Mouse (Mus musculus) kidney, postnatal 10 days (tissue): ENCODE measurements at regions not wholly inside any gene's neighbourhood (a gene's known extent, or its start where the extent isn't known, plus 50 kb on each side); places are given as distances from the start of the nearest gene placed in this dataset.
A peak's percentile ranks its signal among the peaks of the same experiment; 100 is the strongest.

Source experiments
- DNase-seq: peaks from one replicate; pipeline ENCODE4 v3.0.0; 2021; ENCODE audit warnings: mixed read lengths

DNA sequence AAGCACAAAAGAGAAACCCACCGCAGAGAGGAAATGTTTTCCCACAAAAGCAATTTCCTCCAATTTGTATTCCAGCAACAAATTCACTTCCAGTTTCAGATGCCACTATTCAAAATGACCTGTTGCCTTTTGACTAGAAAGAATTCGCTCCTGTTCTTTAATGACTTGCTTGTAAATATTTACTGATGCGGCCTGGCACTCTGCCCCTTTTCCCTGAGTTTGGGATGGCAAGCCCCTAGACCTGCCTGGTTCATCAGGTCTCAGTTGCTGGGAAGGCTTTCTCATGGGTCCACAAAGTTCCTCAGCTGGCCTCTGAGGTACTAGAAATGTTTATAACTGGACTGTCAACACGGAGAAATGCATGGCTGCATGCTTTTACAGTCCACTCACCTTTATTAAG lies 161.7 kb upstream of the Phactr1 start:
- DNase-seq = peak; percentile 14

DNA sequence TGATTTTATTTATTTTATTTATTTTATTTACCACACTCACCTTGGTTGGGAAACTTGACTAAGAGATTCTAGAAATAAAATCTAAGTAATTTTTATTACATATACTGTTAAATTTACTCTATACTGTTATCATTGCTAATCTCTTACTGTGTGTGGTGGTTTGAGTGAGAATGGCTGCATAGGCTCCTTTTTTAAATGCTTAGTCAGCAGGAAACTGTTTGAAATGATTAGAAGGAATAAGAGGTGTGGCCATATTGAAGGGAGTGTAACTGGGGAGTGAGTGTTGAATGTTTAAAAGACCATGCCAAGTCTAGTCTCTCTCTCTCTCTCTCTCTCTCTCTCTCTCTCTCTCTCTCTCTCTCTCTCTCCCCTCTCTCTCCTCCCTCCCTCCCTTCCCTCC lies 157.9 kb upstream of the Phactr1 start:
- no peak for DNase-seq

DNA sequence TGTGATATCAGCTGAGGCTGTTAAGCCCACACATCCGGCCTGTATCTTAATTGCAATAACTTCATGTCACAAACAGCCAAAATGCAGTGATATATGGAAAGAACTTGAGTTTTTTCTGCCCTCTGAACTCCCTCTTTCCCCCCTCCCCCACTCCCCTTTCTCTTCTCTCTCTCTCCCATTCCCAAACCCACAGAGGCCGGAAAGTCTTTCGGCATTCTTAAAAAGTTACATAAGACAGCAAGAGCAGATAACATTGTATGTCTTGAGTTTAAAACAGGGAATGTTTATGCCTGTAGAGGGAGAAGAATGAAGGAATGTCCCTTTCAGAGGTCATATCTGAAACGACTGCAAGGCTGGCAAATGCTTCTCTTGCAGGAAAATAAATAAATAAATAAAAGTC lies 154.3 kb upstream of the Phactr1 start:
- peak; percentile 29 for DNase-seq

DNA sequence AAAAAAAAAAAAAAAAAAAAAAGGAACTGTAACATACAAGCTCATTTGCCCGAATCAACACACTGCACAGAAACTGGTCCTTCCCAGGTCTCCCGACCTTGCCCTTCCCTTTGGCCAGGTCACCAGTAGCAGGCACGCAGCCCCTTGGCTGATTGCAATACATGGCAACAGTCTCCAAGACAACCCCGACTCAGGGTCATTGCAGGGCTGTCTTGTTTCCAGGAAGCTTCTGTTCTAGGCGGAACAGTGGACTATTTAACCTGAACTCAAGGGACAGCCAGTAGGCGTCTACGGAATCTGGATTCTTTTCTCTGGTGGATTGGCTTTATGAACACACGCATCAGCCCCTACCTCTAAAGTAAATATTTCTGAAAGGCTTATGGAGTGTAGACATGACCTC lies 153.5 kb upstream of the Phactr1 start:
- peak; percentile 58 for DNase-seq

DNA sequence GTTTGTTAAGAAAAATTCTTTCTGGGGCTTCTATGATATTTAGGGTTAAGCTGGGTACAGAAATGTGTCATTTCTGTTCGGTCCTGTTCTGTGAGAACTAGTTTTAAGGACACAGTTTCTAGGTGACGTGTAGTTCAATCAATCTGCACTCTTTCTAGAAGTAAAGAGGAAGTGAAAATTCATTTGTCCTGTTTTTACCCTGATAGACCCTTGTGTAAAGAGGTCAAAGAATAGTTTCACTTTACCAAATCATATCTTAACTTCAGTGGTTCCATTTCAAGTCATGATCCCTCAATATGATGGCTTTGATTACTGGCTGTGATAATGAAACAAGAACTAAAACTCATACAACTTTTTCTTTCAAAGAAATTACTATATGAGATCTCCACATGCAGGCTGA lies 152.3 kb upstream of the Phactr1 start:
- no peak for DNase-seq

DNA sequence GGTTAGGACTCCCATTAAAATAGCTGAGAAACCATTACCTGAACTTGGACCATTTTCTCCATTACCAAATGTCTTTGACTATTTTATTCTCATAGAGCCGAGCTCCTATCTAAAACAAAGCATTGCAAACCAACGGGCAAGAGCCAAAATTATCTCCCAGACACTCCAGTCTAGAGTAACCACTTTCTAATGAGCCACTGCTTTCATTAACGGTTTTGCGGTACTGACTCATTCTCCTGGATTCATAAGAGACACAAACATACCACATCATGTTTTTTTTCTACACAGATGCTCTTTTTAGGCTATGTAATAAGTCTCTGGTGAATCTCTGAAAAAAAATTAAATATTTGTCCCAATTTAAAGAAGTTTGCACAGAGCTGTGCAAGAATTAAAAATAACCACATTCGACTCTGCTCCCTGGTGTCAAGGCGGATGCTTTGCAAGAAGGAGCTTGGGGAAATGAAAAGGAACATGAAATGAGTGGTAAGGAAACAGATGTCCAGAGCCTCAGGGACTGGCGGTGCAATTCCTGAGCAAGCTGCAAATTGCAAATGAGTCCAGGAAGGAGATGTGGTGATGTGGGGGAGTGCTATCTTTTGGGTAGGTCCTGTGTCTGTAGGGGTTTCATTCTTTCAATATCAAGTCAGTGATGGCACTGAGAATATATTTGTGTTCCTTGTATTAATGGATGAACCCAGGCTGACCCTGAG lies 143.8 kb upstream of the Phactr1 start:
- DNase-seq = no peak

DNA sequence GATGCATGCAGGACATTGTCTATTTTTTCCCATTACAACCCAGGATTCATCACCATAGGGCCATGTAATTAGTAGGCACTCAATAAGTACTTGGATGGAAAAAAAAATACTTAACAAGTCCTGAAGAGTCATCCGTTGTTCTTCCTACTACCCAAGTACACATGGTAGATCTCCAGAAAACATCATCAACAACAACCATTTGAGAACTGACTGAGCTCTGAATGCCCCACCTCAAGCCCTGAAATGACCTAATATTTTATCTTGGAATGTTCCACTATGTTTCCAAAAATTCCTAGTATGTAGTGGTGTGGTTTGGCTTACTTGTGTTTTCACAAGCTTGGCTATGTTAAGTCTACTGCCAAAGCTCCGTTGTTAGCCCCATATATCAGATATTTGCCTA lies 142.4 kb upstream of the Phactr1 start:
- DNase-seq = no peak

DNA sequence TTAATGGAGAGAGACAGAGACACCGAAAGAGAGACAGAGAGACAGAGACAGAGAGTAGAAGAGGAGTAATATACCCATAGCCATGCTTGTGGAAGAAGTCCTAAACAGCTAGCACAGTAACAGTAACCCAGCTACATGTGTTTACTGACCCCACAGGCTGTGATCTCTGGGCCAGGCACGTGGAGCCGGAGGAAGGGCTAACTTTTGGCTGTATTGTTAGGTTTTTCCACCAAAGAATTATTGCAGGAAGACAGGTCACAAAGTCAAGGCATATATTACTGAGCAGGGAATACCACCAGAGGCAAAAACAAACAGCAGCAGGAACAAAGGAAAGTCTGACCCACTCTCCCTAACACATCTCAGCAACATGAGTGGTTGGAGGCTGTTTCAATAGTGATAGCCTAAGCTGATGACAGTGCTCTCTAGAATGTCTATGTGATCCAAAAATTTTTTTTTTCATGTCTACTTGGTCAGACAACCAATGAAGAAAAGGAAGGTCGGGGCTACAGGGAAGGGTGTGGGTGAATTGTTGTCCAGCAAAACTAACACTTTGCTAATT lies 135.8 kb upstream of the Phactr1 start:
- DNase-seq = peak; percentile 53

DNA sequence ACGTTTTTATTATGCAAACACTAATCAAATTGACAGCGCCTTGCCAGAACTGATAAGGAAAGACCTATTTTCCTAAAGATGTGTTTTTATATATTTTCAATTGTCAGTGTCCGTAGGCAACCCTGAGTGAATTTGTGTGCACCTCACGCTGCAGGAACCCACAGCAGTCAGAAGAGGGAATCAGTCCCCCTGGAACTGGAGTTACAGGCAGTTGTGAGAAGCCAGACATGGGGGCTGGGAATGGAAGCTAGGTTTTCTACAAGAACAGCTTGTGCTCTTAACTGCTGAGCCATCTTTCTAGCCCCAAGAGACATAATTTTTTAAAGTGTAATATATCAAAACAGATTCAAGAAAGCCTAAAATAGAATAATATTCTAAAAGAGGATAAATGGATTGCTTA lies 134.0 kb upstream of the Phactr1 start:
- no peak for DNase-seq

DNA sequence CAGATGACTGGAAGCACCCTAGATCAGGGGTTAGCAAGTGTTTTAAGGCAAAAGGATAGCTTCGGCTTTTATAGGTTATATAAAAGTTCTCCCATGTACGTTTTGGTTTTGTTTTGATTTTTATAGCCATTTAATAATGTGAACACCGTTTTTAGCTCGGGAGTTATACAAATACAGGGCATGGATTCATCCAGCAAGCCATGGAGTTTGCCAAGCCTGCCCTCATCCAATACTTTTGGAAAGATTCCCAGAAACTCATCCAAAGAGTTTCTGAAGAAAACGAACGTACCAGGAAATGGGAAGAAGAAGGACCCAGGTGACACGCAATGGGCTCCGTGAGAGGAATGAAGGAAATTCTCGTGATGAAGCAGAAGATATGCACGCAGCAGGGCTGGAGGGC lies 133.6 kb upstream of the Phactr1 start:
- no peak for DNase-seq

DNA sequence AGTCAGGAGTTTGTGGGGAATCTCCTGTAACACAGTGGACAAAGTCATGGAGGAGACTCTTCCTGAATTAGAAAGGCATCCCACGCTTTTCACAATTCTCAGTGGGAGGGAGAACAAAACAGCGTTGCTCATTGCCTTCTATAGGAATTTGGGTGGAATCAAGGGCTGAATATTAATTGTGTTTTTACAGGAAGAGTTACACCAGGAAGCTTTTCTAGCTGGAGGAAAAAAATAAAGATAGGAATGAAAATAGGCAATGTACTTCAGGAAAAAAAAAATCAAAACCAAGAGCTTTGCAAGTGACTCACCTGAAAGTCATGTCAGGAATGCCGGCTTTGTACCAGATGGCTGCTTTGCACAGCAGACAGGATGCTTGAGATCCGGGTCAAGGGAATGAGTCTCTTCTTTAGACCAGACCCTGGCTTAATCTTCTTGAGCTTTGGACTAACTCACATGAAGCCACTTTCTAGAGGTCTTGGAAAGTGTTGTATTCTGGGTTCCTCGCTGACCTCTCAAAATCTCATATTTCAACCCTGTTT lies 131.3 kb upstream of the Phactr1 start:
- DNase-seq = peak; percentile 46

DNA sequence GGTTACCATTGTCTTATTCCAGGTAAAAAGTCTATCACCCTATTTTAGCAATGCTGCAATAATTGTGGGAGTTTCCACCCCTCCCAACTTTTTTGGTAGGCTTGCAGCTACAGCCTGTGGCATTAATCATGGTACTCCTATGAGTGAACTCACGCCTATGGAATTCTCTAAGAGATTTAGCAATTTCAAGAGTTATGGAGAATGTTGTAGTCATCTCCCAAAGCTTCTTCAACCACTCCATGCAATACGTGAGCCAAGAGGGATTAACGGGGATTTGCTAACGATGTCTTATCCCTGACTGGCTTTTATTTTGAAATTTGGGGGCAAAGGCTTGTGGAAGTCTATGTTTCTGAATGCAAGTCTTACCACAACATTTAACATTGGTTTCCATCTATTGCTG lies 125.5 kb upstream of the Phactr1 start:
- DNase-seq = no peak

DNA sequence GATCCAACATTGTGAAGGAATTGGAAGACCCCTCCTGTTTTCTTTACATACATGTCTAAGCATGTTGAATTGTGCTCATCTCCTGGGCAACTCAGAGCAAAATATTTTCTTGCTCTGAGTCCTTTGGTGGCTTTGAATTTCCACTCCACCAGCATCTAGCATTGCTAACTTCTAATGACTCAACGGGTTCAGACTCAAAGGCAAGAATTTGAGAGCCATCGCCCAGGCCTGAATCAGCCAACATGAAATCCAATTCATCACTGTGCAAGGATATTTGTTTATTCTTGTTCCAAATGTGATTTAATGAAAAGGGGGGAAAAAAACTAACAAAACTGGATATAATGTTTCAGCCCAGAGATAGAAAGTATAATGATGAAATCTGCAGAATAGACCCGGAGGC lies 121.9 kb upstream of the Phactr1 start:
- no peak for DNase-seq

DNA sequence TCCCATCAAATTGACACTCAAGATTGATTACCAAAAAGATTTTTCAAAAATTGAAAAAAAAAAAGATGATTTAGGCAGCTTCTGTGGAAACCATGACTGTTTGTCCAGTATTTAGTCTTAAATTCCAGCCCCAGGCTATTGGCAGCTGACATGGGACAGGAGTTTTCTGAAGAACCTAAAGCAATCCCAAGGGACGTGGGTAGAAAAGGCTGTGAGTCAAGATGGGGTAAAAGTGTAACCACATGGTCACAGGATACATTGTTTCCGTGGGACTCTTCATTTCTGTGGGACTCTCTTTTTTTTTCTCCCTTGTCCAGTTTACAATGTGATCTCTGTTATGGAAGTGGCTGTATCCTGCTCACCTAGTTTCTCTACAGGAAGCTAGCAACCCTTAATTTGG lies 119.0 kb upstream of the Phactr1 start:
- DNase-seq = no peak

DNA sequence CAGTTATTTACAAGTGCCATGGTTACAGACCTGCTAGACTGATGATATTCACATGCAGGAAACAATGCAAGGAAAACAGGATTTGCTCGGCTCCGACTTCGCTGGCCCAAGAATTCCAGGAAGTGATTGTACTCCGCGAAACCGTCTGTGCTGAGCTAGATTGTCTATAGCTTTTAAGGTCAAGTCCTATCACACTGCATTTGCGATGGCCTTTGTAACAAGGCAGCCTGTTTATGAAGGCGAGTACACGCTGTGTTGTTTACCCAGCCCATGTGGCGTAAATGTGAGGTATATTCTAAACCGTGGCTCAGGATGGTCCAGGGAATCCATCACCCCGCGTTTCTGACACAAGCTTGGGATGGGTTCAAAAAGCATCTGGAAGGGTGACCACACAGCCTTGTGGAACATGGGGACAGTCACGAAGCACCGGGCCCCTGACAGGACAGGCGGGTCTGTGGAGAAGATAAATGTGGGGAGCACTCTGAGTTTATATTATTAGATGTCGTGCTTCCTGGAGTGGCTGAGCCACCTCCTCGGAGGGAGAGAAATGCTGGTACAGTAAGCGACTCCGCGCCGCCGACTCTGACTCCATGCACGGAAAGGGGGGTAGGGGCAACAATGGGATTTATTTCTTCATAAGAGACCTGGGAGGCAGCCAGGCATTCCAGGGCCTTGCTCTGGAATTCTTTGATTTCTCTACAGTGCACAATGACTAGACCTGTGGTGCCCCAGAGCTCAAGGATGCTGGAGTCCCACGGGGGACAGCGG lies 114.9 kb upstream of the Phactr1 start:
- DNase-seq = peak; percentile 57

DNA sequence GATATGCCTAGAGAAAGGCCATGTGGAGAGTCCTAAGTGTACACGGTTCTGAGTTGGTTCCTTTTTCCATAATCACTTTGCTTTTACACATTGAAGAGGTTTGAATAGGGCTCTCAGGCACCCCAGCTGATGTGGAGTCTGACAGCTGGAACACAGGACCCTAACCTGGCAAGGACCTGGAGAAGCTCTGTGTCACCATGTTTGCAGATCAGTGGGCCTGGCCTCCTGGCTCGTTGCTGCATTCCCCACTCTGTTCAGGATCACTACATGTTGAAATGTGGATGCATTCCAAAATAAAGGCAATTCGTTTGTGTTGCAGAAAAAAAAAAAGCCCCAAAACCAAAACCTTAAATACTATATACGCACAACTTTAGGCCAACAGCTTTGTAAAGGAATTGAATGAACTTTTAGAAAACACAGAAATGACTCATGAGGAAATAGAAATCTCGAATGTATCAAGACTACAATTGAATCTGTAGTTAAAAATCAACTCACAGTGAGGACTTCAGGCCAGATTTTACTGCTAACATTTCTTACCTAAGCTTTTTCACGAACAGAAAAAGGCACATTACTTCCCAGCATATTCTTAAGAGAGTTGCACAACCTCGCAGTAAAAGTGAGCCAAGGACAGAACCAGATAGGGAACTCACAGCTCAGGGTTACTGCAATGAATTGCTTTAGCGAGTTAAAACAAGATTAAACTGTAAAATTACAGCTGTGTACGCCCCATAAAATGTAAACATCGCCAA lies 109.6 kb upstream of the Phactr1 start:
- DNase-seq = no peak

DNA sequence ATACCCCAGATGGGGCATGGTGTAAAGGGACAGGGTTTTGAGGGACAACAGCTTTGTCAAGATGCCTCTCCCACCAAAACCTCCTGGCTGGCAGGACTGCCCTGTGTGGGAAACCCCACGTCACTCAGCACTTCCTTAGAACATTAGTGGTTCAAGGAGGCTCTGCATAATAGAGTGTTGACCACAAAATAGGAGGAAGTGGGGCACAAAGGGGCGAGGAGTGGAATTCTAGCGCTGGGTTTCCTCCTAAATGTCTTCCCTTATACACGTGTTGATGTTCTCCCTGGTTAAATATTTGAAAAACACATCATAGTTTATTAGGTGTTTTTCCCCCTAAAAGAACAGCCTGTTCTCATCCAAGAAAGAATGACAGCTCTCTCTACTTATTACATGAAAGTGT lies 106.2 kb upstream of the Phactr1 start:
- no peak for DNase-seq

DNA sequence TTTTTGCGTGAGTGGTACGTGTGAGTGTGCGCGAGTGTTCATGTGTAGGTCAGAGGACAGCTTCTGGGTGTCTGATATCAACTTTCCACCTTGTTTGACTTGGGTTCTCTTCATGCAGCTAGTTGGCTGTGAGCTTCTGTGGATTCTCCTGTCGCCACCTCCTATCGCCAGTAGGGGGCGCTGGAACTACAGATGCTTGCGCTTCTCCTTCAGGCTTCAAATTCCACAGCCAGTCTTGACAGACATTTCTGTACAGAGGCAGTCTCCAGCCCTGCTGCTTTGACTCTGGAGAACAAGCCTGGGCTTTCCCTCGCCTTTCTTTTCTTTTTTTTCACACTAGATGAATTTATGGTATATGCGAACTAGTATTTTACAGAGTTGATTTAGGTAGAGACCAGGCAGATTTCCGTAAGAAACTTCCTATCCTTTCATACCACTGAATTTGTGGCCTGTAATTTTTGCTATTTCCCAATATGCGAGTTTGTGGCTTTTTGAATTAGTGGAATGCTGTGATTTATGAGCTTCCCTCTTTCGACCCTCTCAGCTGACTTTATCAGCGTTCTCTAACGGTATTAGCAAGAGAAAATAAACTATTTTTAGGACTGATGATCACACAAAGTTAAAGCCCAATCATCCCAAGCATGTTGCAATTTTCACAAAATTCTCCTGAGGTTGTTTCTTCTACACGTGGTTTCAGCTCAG lies 104.5 kb upstream of the Phactr1 start:
- peak; percentile 90 for DNase-seq

DNA sequence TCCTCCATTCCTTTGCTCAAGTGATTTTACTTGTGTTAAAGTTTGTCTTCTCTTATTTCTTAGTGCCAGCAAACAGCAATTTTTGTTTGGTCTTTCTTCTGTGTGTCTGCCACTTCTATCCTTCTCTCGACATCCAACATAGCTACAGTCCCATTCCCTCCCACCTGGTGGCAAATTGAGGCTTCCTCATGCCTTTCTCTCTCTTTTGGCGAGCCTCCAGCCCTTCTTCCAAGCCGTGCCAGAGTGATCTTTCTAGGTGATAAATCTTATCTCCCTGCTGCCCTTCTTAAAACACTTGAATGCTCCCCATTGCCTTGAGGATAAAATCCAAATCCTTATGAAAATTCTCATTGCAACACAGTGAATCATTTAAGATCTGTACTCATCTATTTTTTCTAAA lies 101.0 kb upstream of the Phactr1 start:
- DNase-seq = no peak

DNA sequence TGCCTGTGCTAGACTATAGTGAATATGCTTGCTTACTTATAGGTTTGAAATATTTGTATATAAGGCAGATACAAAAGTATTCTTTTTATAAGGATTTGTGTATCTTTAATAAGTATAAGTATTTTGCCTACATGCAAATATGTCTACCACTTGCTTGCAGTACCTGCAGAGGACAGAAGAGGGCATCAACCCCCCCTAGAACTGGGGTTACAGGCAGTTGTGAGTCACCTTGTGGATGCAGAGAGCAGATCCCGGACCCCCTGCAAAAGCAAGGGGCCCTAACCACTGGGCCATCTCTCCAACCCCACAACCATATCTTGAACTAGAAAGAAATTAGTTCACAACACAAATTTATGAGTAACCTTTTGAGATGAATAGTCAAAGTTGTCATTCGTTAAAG lies 91.3 kb upstream of the Phactr1 start:
- DNase-seq = peak; percentile 22

DNA sequence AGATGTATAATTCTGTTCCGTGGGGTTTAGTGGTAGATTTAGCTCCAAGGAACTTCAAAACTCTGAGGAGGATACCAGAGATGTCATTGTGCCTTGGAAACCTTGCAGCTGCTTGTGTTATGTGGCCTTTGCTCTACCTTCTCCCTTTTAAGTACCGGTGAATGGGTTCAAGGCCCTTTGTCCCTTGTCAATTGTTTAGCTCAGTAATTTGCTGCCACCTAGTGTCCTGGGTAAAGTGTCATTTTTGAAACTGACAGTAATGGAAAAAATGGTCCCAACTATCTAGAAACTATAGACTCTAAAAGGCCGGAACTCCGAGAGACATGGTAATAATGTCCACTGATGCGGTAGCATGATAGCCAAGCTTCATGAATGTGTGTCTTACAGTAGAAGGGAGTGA lies 90.8 kb upstream of the Phactr1 start:
- peak; percentile 28 for DNase-seq

DNA sequence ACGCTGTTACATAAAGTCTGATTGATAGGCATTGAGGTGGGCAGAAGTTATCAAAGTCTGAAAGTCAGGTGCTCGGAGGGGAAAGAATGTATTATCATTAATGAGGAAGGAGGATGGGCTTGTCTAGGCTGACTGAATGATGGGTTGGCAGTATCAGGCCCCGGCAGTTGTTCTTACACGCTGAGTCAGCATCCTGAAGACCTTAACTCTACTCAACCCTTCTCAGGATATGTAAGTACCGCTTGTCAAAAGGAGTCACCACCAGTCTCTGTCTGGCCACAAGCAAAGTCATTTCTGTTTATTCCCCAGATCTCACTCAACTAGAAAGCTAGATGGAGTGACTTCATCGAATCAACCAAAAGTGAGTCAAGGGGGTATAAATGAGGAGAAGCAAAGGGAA lies 90.0 kb upstream of the Phactr1 start:
- no peak for DNase-seq

DNA sequence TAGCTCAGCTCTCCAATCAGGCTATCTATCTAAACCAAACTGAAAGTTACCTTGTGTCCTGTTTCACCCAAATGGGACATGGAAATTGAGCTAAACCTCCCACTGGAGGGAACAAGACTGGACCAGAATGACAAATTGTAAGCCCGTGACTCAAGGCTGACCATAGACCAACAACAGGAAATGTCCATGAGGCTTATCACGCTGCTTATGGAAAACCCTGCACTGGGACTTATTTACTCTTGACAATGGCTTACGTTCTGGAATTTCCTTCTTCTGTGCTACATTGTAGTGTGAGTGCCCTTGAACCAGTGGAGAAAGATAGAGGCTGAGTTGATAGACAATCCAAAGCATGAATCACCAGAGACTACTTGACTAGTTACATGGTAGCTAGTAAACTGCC lies 87.5 kb upstream of the Phactr1 start:
- no peak for DNase-seq
